Comparison of ENCODE assay signal across 29 mouse cellular contexts in the genomic region with DNA sequence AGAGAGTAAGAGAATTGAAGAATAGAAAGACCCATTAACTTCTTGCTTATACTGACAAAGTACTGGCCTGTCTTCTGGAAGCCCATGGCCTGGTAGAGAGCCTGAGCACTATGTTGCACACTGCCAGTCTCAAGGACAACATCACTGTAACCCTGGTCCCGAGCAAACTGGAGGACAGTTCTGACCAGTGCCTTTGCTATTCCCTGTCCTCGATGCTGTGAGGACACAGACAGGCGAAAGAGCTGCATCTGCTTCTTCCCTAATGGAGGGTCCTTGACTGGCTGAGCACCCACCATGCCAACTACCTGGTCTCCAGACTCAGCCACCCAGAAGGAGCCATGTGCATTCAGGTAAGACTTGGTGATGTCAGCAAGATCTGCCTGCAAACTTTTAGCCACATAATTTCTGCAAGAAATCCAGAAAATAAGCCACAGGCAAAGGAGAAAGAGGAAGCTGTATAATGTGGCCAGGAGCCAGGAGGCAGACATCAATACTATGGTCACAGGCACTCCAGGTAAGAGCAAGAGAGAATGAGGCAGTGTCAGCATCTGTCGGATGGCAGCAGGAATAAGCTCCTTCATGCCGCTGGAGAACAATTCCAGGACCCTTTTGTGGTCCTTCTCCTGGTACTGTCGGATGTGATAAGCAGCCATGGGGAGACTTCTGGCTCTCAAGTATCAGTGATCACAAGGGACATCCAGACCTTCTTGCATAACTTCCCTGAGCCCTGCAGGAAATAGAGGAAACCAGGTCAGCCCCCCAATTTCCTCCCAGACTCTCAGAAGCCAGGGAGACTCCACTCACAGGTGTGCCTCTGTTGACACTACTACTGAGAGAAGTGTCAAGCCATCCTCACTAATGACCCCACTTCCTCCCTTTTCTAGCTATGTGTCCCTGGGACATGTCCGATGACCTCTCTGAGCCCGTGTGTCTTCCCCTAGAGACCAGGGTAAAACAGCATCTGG. TPM values are rescaled to one million over a fixed set of nuclear protein-coding genes. Genes with fewer than 3 reads are reported as not detected.
DNase-seq lines count a peak whose midpoint lies in the region; ATAC-seq and TF ChIP-seq lines count a peak whose summit lies in the region.
"Had no signal": no experiment of that assay in that cellular context is flagged by ENCODE, and none has a peak within 500 bp of the region (broad histone marks: within the 10 kb centered on the region; RNA-seq: fewer than 3 reads in every experiment).

No protein-coding gene starts in this region.

- no peak for ATAC-seq in liver, postnatal 0 days
- 0 out of 2 replicates have a peak, but pooled peaks have one; percentile 27 for ATAC-seq in granulocyte monocyte progenitor cell, adult 5-6 weeks (replicated peaks; ENCODE audit: poor library complexity, severe bottlenecking)
- ATAC-seq in heart, embryonic 11.5 days (replicated peaks; ENCODE audit: insufficient number of reproducible peaks, low FRiP score, low TSS enrichment): no peak

- H3K27me3 ChIP-seq in liver, adult 2 months (ENCODE audit: control insufficient read depth, insufficient read depth, low read length): no peaks in the 10 kb centered on the region
- H3K27me3 ChIP-seq in liver, postnatal 0 days (ENCODE audit: insufficient read depth, low read length): no peaks in the 10 kb centered on the region
- H3K27me3 ChIP-seq in heart, embryonic 11.5 days (ENCODE audit: control insufficient read depth, insufficient read depth, low read length): no peaks in the 10 kb centered on the region
- H3K27me3 ChIP-seq: embryonic facial prominence, embryonic 13.5 days; forebrain, embryonic 12.5 days; heart, embryonic 12.5 days; hindbrain, embryonic 12.5 days; lung, embryonic 15.5 days; neural tube, embryonic 12.5 days had no signal

- peak overlapping the region; percentile 96 for H3K9ac ChIP-seq in liver, adult 2 months (ENCODE audit: low read depth, low read length)
- no peak overlapping the region for H3K9ac ChIP-seq in liver, postnatal 0 days (replicated peaks)
- H3K9ac ChIP-seq in heart, embryonic 11.5 days (ENCODE audit: low read depth, low read length): no peak overlapping the region
- H3K9ac ChIP-seq: embryonic facial prominence, embryonic 13.5 days; forebrain, embryonic 12.5 days; heart, embryonic 12.5 days; hindbrain, embryonic 12.5 days; liver, embryonic 14.5 days; lung, embryonic 15.5 days; neural tube, embryonic 12.5 days had no signal

- peak; percentile 59 for DNase-seq in liver, adult 2 months (ENCODE audit: extremely low read depth, low read depth, low spot score)
- DNase-seq in liver, postnatal 0 days: no peak
- peak; percentile 49 for DNase-seq in kidney, adult 9 months
- DNase-seq in kidney, postnatal 36 days: peak; percentile 23 to 40
- no peak for DNase-seq in cerebellum, postnatal 25 days
- DNase-seq: cerebellum, adult 18-20 months; cerebellum, postnatal 14 days; embryo, embryonic 11 days; gastrocnemius, adult 2 months; heart, postnatal 14 days; lung, postnatal 36 days; midbrain, embryonic 14.5 days; right cerebral cortex, postnatal 4 days had no signal

- peak overlapping the region; percentile 100 for H3K27ac ChIP-seq in liver, adult 2 months (replicated peaks; ENCODE audit: insufficient read depth, low read depth, low read length)
- H3K27ac ChIP-seq in liver, postnatal 0 days (ENCODE audit: low read depth): no peak overlapping the region
- no peak overlapping the region for H3K27ac ChIP-seq in heart, embryonic 11.5 days (ENCODE audit: low read depth, low read length)
- H3K27ac ChIP-seq: embryonic facial prominence, embryonic 13.5 days; forebrain, embryonic 12.5 days; gastrocnemius, adult 2 months; hindbrain, embryonic 12.5 days; liver, embryonic 14.5 days; lung, embryonic 15.5 days; neural tube, embryonic 12.5 days had no signal

- H3K4me2 ChIP-seq in liver, postnatal 0 days (ENCODE audit: low read depth, low read length): no peak overlapping the region
- H3K4me2 ChIP-seq in heart, embryonic 11.5 days: no peak overlapping the region
- H3K4me2 ChIP-seq: embryonic facial prominence, embryonic 13.5 days; forebrain, embryonic 12.5 days; heart, embryonic 12.5 days; hindbrain, embryonic 12.5 days; lung, embryonic 15.5 days; neural tube, embryonic 12.5 days had no signal

- no peaks in the 10 kb centered on the region for H3K9me3 ChIP-seq in liver, postnatal 0 days (ENCODE audit: low read length)
- no peaks in the 10 kb centered on the region for H3K9me3 ChIP-seq in heart, embryonic 11.5 days (replicated peaks; ENCODE audit: control insufficient read depth, low read length)
- H3K9me3 ChIP-seq: embryonic facial prominence, embryonic 13.5 days; forebrain, embryonic 12.5 days; heart, embryonic 12.5 days; hindbrain, embryonic 12.5 days; lung, embryonic 15.5 days; neural tube, embryonic 12.5 days had no signal

- WGBS in liver, adult 2 months: 24% methylated on average over 8 of the region's 8 CpGs
- 60% methylated on average over 8 of the region's 8 CpGs for WGBS in liver, postnatal 0 days (ENCODE audit: insufficient replicate concordance)
- WGBS in heart, embryonic 11.5 days (ENCODE audit: insufficient replicate concordance): 68% methylated on average over 8 of the region's 8 CpGs

- peaks cover 8% of the 10 kb centered on the region; the same call in 1 of the 2 replicates for H3K4me1 ChIP-seq in liver, adult 2 months (ENCODE audit: control insufficient read depth, insufficient read depth, low read length)
- no peaks in the 10 kb centered on the region for H3K4me1 ChIP-seq in liver, postnatal 0 days (ENCODE audit: insufficient read depth)
- H3K4me1 ChIP-seq in heart, embryonic 11.5 days (ENCODE audit: control insufficient read depth, insufficient read depth, low read length): no peaks in the 10 kb centered on the region
- H3K4me1 ChIP-seq: embryonic facial prominence, embryonic 13.5 days; forebrain, embryonic 12.5 days; heart, embryonic 12.5 days; hindbrain, embryonic 12.5 days; lung, embryonic 15.5 days; megakaryocyte, embryonic 14.5 days; neural tube, embryonic 12.5 days had no signal

- 0 out of 2 replicates have a peak, but pooled peaks cover 6% of the 10 kb centered on the region for H3K79me2 ChIP-seq in liver, adult 2 months (ENCODE audit: control insufficient read depth, insufficient read depth, low read length)

- TF ChIP-seq EP300 in liver, postnatal 0 days (IDR thresholded peaks at IDR 0.05; ENCODE audit: low read depth): no peak

- H3K36me3 ChIP-seq in liver, adult 2 months (ENCODE audit: control insufficient read depth, insufficient read depth, low read length): peaks cover 4% of the 10 kb centered on the region; the same call in 1 of the 2 replicates
- no peaks in the 10 kb centered on the region for H3K36me3 ChIP-seq in liver, postnatal 0 days (replicated peaks; ENCODE audit: insufficient read depth, low read length)
- H3K36me3 ChIP-seq in heart, embryonic 11.5 days (ENCODE audit: control insufficient read depth, insufficient read depth, low read length): no peaks in the 10 kb centered on the region
- H3K36me3 ChIP-seq: embryonic facial prominence, embryonic 13.5 days; forebrain, embryonic 12.5 days; heart, embryonic 12.5 days; hindbrain, embryonic 12.5 days; lung, embryonic 15.5 days; neural tube, embryonic 12.5 days had no signal

- no peak for TF ChIP-seq CTCF in liver, adult 2 months (IDR thresholded peaks at IDR 0.05; ENCODE audit: low read depth, low read length)
- no peak for TF ChIP-seq CTCF in liver, postnatal 0 days (IDR thresholded peaks at IDR 0.05; ENCODE audit: low read depth)

- H3K4me3 ChIP-seq in liver, adult 2 months (ENCODE audit: insufficient read depth, low read depth, low read length): peak overlapping the region; percentile 69
- H3K4me3 ChIP-seq in liver, postnatal 0 days (ENCODE audit: low read depth, low read length): no peak overlapping the region
- H3K4me3 ChIP-seq in heart, embryonic 11.5 days (ENCODE audit: low read depth, low read length): no peak overlapping the region
- H3K4me3 ChIP-seq: embryonic facial prominence, embryonic 13.5 days; erythroblast, embryonic 14.5 days; forebrain, embryonic 12.5 days; gastrocnemius, adult 2 months; heart, embryonic 12.5 days; hindbrain, embryonic 12.5 days; lung, embryonic 15.5 days; megakaryocyte, embryonic 14.5 days; neural tube, embryonic 12.5 days had no signal

- 0 out of 2 replicates have a peak, but pooled peaks have one; percentile 16 for TF ChIP-seq POLR2A in liver, adult 2 months (IDR thresholded peaks at IDR 0.05; ENCODE audit: extremely low read depth, insufficient read depth, low read length)

RNA-seq across cellular contexts. Expression of gene Nat8f2, which starts 0.9 kb away (rescaled TPM):
- 524 and 612 TPM in 2 replicates for total RNA-seq in liver, adult 2 months (2014; rRNA removed)
- polyA plus RNA-seq in liver, adult 2 months (2012; rRNA removed): 256 and 307 TPM in 2 replicates
- polyA plus RNA-seq in liver, postnatal 0 days (2015; fragmentation: Nextera tagmentation; extraction: Ambion mirVana): 1.3 and 1.7 TPM in 2 replicates
- not detected in 2 replicates for total RNA-seq in granulocyte monocyte progenitor cell, adult 5-6 weeks (2014; fragmentation: Nextera tagmentation)
- total RNA-seq in granulocyte monocyte progenitor cell, adult 5-6 weeks (2017): not detected in 2 replicates
- not detected in 2 replicates for polyA plus RNA-seq in heart, embryonic 11.5 days (2014; fragmentation: Nextera tagmentation; extraction: Ambion mirVana)
- total RNA-seq: gastrocnemius, adult 2 months; heart, postnatal 14 days had no signal
- polyA plus RNA-seq: C2C12; embryonic facial prominence, embryonic 13.5 days; erythroblast, embryonic 14.5 days; forebrain, embryonic 12.5 days; heart, embryonic 12.5 days; hindbrain, embryonic 12.5 days; limb, embryonic 14.5 days; liver, embryonic 14.5 days; midbrain, embryonic 14.5 days; neural tube, embryonic 12.5 days had no signal

RNA-seq across cellular contexts. Expression of gene Nat8, which starts 36.1 kb away (rescaled TPM):
- 0.18 and 0.27 TPM in 2 replicates for total RNA-seq in liver, adult 2 months (2014; rRNA removed)
- 1.2 and 3.4 TPM in 2 replicates for polyA plus RNA-seq in liver, adult 2 months (2012; rRNA removed)
- not detected in 2 replicates for polyA plus RNA-seq in liver, postnatal 0 days (2015; fragmentation: Nextera tagmentation; extraction: Ambion mirVana)
- total RNA-seq in granulocyte monocyte progenitor cell, adult 5-6 weeks (2014; fragmentation: Nextera tagmentation): not detected in 2 replicates
- total RNA-seq in granulocyte monocyte progenitor cell, adult 5-6 weeks (2017): not detected in 2 replicates
- polyA plus RNA-seq in heart, embryonic 11.5 days (2014; fragmentation: Nextera tagmentation; extraction: Ambion mirVana): not detected in 2 replicates
- total RNA-seq: gastrocnemius, adult 2 months; heart, postnatal 14 days had no signal
- polyA plus RNA-seq: C2C12; embryonic facial prominence, embryonic 13.5 days; erythroblast, embryonic 14.5 days; forebrain, embryonic 12.5 days; heart, embryonic 12.5 days; hindbrain, embryonic 12.5 days; lung, embryonic 15.5 days; midbrain, embryonic 14.5 days; neural tube, embryonic 12.5 days; thymus, postnatal 0 days had no signal

RNA-seq across cellular contexts. Expression of gene Nat8f4, which starts 36.7 kb away (rescaled TPM):
- 4.4 and 4.5 TPM in 2 replicates for total RNA-seq in liver, adult 2 months (2014; rRNA removed)
- polyA plus RNA-seq in liver, adult 2 months (2012; rRNA removed): 2.9 and 3.5 TPM in 2 replicates
- polyA plus RNA-seq in liver, postnatal 0 days (2015; fragmentation: Nextera tagmentation; extraction: Ambion mirVana): 2.0 and 2.5 TPM in 2 replicates
- 0.58 and 2.0 TPM in 2 replicates for total RNA-seq in granulocyte monocyte progenitor cell, adult 5-6 weeks (2014; fragmentation: Nextera tagmentation)
- 0.90 and 1.3 TPM in 2 replicates for total RNA-seq in granulocyte monocyte progenitor cell, adult 5-6 weeks (2017)
- 1.6 and 2.3 TPM in 2 replicates for polyA plus RNA-seq in heart, embryonic 11.5 days (2014; fragmentation: Nextera tagmentation; extraction: Ambion mirVana)
- polyA plus RNA-seq: erythroblast, embryonic 14.5 days had no signal

RNA-seq across cellular contexts. Expression of gene Tprkb, which starts 43.7 kb away (rescaled TPM):
- total RNA-seq in liver, adult 2 months (2014; rRNA removed): 159 and 170 TPM in 2 replicates
- 93.1 and 100 TPM in 2 replicates for polyA plus RNA-seq in liver, adult 2 months (2012; rRNA removed)
- 25.0 and 26.7 TPM in 2 replicates for polyA plus RNA-seq in liver, postnatal 0 days (2015; fragmentation: Nextera tagmentation; extraction: Ambion mirVana)
- total RNA-seq in granulocyte monocyte progenitor cell, adult 5-6 weeks (2014; fragmentation: Nextera tagmentation): 26.0 and 30.1 TPM in 2 replicates
- 17.3 and 40.0 TPM in 2 replicates for total RNA-seq in granulocyte monocyte progenitor cell, adult 5-6 weeks (2017)
- 21.7 and 22.8 TPM in 2 replicates for polyA plus RNA-seq in heart, embryonic 11.5 days (2014; fragmentation: Nextera tagmentation; extraction: Ambion mirVana)

RNA-seq across cellular contexts. Expression of gene Nat8f5, which starts 47.2 kb away (rescaled TPM):
- total RNA-seq in liver, adult 2 months (2014; rRNA removed): 0.18 and 0.27 TPM in 2 replicates
- polyA plus RNA-seq in liver, adult 2 months (2012; rRNA removed): 0.53 and 2.7 TPM in 2 replicates
- not detected in 2 replicates for polyA plus RNA-seq in liver, postnatal 0 days (2015; fragmentation: Nextera tagmentation; extraction: Ambion mirVana)
- not detected in 2 replicates for total RNA-seq in granulocyte monocyte progenitor cell, adult 5-6 weeks (2014; fragmentation: Nextera tagmentation)
- not detected in 2 replicates for total RNA-seq in granulocyte monocyte progenitor cell, adult 5-6 weeks (2017)
- polyA plus RNA-seq in heart, embryonic 11.5 days (2014; fragmentation: Nextera tagmentation; extraction: Ambion mirVana): not detected in 2 replicates
- total RNA-seq: gastrocnemius, adult 2 months; heart, postnatal 14 days had no signal
- polyA plus RNA-seq: C2C12; embryonic facial prominence, embryonic 13.5 days; erythroblast, embryonic 14.5 days; forebrain, embryonic 12.5 days; gonadal fat pad, adult 2 months; heart, embryonic 12.5 days; hindbrain, embryonic 12.5 days; limb, embryonic 14.5 days; liver, embryonic 14.5 days; lung, embryonic 15.5 days; midbrain, embryonic 14.5 days; neural tube, embryonic 12.5 days; stomach, embryonic 16.5 days; thymus, postnatal 0 days had no signal

Comparison
In these comparisons a context has a peak if more than half of its experiments do, and no peak if none do; other contexts are left out.
1. DNase-seq: peak in liver, adult 2 months (single experiment), kidney, adult 9 months (single experiment) and kidney, postnatal 36 days (2 of 2); none in liver, postnatal 0 days (single experiment) and cerebellum, postnatal 25 days (0 of 2).
2. RNA of gene Nat8f2, which starts 0.9 kb away (polyA plus RNA-seq): 256 to 307 TPM in liver, adult 2 months; 1.3 to 1.7 TPM in liver, postnatal 0 days and not detected in heart, embryonic 11.5 days; every median in the first group is over 10 times any median in the second.